Mouse (Mus musculus): ENCODE results near the gene 5730455P16Rik. TPM values are rescaled to one million over a fixed set of nuclear protein-coding genes. Genes with fewer than 3 reads are reported as not detected.
A peak's percentile ranks its signal among the peaks of the same experiment; 100 is the strongest.

Gene 5730455P16Rik
- polyA plus RNA-seq, 1 experiment: 5.0 TPM

DNA sequence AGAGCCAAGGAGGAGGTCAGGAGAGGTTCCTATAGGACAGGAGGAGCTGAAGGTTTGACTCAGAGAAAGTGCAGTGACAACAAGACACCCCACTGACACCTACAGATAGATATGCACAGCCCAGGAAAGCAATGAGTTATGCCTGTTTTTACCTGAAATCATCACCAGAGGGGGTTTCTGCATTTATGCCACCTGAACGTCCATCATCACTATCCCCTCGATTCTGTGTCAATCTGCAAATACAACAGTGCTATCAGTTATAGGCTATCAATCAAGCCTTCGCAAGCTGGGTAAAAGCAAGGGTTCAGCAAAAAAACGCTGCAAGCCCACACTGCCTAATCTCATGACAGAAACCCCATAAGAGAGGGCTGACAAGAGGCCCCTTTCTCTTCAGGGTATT is 1.2 kb downstream of the 5730455P16Rik start:
- no peak for TF ChIP-seq POLR2A (IDR thresholded peaks at IDR 0.05; ENCODE audit: low read depth, low read length)
- no peaks in the 10 kb centered on the region; the same call in 1 of the 2 replicates for H3K36me3 ChIP-seq (ENCODE audit: control insufficient read depth, insufficient read depth, low read length)
- DNase-seq: no peak
- no peak overlapping the region for H3K4me3 ChIP-seq (ENCODE audit: insufficient read depth, low read depth, low read length)
- H3K27ac ChIP-seq (ENCODE audit: insufficient read depth, low read depth, low read length): no peak overlapping the region
- WGBS: 60% methylated on average over 4 of the region's 4 CpGs
- no peaks in the 10 kb centered on the region for H3K27me3 ChIP-seq (replicated peaks; ENCODE audit: control insufficient read depth, insufficient read depth, low read length)
- H3K4me1 ChIP-seq (ENCODE audit: control insufficient read depth, insufficient read depth, low read length): no peaks in the 10 kb centered on the region

DNA sequence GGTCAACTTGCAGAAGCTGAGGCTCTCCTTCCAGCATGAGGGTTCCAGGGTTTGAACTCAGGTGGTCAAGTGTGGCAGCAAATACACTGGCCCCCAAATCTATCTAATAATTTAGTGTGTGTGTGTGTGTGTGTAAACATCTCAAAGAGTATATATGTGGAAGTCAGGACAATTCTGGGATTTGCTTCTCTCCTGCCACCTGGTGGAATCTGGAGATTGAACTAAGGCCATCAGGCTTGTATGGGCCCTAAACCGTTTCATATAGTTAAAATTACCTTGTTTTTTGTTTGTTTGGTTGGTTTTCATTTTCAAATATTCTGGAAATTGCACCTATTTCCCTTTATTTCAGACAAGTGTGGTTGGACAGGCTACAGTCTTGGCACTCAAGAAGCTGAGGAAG is 8.9 kb downstream of the 5730455P16Rik start:
- Histone ChIP-seq H3K36me3 (ENCODE audit: control insufficient read depth, insufficient read depth, low read length) (peaks cover 1% of the 10 kb centered on the region; the same call in 1 of the 2 replicates), H3K27me3 (replicated peaks; ENCODE audit: control insufficient read depth, insufficient read depth, low read length) (no peaks in the 10 kb centered on the region), H3K27ac (ENCODE audit: insufficient read depth, low read depth, low read length) (no peak overlapping the region), H3K4me3 (ENCODE audit: insufficient read depth, low read depth, low read length) (no peak overlapping the region), H3K4me1 (ENCODE audit: control insufficient read depth, insufficient read depth, low read length) (no peaks in the 10 kb centered on the region)
- WGBS: 80% methylated on average over 1 of the region's 1 CpGs
- no peak for DNase-seq
- no peak for TF ChIP-seq CTCF (conservative IDR thresholded peaks at IDR 0.05; ENCODE audit: insufficient read depth, insufficient read length, low read depth, low read length)
- TF ChIP-seq POLR2A (IDR thresholded peaks at IDR 0.05; ENCODE audit: low read depth, low read length): no peak

DNA sequence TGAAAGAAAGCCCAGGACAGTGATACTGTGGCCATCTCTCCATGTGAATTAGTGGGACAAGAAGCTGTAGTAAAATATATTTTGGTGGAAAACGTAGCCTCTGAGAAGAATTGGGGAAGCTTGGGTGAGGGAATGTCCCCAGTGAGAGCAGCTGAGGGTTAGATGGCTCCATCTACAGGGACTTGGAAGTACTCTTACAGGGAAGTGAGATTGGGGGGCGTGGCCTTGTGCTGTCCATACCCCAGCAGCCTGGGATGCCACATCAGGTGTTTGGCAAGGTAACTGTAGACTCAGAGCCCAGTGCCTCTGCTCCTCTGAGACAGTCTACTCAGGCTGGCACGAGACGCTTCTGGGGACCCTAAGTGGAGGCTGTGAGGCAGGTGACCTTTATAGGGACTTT is 23.0 kb downstream of the 5730455P16Rik start:
- TF ChIP-seq CTCF (conservative IDR thresholded peaks at IDR 0.05; ENCODE audit: insufficient read depth, insufficient read length, low read depth, low read length) (no peak; the same call in 1 of the 2 replicates), POLR2A (IDR thresholded peaks at IDR 0.05; ENCODE audit: low read depth, low read length) (no peak)

DNA sequence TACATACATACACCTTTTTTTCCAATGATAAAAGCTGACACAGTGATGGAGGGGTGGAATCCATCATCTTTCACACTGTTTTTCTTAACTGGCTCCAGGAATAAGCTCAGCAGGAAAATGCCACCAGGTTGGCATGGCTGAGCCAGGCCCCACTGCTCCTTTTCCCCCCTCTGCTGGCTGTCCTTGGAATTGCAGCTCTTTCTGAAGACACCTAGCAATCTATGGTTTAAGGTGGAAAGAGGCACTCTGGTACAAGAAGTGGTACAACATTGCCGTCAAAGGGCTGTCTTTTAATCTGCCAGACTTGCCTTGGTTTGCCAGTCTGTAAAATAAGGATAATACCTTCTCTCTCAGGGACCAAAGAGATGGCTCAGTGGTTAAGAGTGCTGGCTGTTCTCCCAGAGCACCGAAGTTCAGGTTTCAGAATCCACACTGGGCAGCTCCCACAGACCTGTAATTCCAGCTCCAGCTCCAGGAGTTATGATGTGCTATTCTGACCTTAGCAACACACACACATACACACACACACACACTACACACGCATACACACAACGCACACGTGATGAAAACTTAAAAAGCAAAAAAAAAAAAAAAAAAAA is 25.9 kb downstream of the 5730455P16Rik start:
- Histone ChIP-seq H3K4me1 (ENCODE audit: control insufficient read depth, insufficient read depth, low read length) (no peaks in the 10 kb centered on the region), H3K36me3 (ENCODE audit: control insufficient read depth, insufficient read depth, low read length) (no peaks in the 10 kb centered on the region), H3K27me3 (replicated peaks; ENCODE audit: control insufficient read depth, insufficient read depth, low read length) (no peaks in the 10 kb centered on the region), H3K4me3 (ENCODE audit: insufficient read depth, low read depth, low read length) (no peak overlapping the region), H3K27ac (ENCODE audit: insufficient read depth, low read depth, low read length) (no peak overlapping the region)
- 53% methylated on average over 5 of the region's 5 CpGs for WGBS
- DNase-seq: peak; percentile 80
- no peak for TF ChIP-seq POLR2A (IDR thresholded peaks at IDR 0.05; ENCODE audit: low read depth, low read length)
- TF ChIP-seq CTCF (conservative IDR thresholded peaks at IDR 0.05; ENCODE audit: insufficient read depth, insufficient read length, low read depth, low read length): peak; percentile 90

More for the DNA sequence above, 23.0 kb downstream of the 5730455P16Rik start:
- DNase-seq: no peak
- H3K36me3 ChIP-seq (ENCODE audit: control insufficient read depth, insufficient read depth, low read length): no peaks in the 10 kb centered on the region
- WGBS: 47% methylated on average over 4 of the region's 4 CpGs
- H3K27ac ChIP-seq (ENCODE audit: insufficient read depth, low read depth, low read length): no peak overlapping the region
- H3K27me3 ChIP-seq (replicated peaks; ENCODE audit: control insufficient read depth, insufficient read depth, low read length): no peaks in the 10 kb centered on the region
- H3K4me1 ChIP-seq (ENCODE audit: control insufficient read depth, insufficient read depth, low read length): no peaks in the 10 kb centered on the region
- no peak overlapping the region for H3K4me3 ChIP-seq (ENCODE audit: insufficient read depth, low read depth, low read length)

DNA sequence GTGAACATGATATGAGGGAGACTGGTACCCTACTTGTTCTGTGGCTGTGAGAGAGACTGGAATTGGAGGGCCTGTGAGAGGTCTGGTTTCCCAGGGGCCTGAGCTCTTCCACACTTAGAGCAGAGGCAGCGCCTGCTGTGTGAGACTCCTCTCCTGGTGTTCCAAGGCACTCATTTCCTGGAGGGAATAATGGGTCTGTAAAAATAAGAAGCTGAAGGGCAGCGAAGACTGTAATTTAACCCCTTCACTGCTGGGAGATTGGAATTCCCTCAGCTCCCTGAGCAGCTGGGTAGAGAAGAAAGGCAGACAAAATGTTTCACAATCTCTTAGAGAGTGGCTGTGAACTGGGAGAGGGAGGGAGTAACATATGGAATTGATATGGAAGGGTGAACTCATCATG is 35.4 kb downstream of the 5730455P16Rik start:
- H3K4me1 ChIP-seq (ENCODE audit: control insufficient read depth, insufficient read depth, low read length): no peaks in the 10 kb centered on the region
- no peaks in the 10 kb centered on the region for H3K36me3 ChIP-seq (ENCODE audit: control insufficient read depth, insufficient read depth, low read length)
- H3K4me3 ChIP-seq (ENCODE audit: insufficient read depth, low read depth, low read length): no peak overlapping the region
- H3K27me3 ChIP-seq (replicated peaks; ENCODE audit: control insufficient read depth, insufficient read depth, low read length): no peaks in the 10 kb centered on the region
- WGBS: 41% methylated on average over 2 of the region's 2 CpGs
- no peak for DNase-seq
- H3K27ac ChIP-seq (ENCODE audit: insufficient read depth, low read depth, low read length): no peak overlapping the region
- TF ChIP-seq POLR2A (IDR thresholded peaks at IDR 0.05; ENCODE audit: low read depth, low read length): no peak
- no peak for TF ChIP-seq CTCF (conservative IDR thresholded peaks at IDR 0.05; ENCODE audit: insufficient read depth, insufficient read length, low read depth, low read length)

DNA sequence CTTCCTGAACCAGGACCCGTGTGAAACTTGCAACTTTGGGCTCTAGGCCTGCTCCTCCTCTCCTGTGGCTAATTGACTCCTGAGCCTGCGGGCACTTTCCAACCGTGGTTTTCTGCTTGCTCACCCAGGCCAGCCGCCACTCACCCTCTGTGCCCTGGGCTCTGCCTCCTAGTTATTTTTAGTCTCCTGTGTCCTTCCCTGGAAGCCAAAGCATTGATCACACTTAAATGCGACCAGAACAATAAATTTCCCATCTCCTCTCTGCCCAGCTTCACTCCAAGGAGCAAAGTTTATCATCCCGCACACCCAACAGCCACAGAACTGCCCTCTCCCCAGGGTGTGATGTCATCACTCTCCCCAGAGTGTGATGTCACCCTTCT is 41.5 kb downstream of the 5730455P16Rik start:
- Histone ChIP-seq H3K4me1 (ENCODE audit: control insufficient read depth, insufficient read depth, low read length) (no peaks in the 10 kb centered on the region), H3K27ac (ENCODE audit: insufficient read depth, low read depth, low read length) (no peak overlapping the region), H3K27me3 (replicated peaks; ENCODE audit: control insufficient read depth, insufficient read depth, low read length) (no peaks in the 10 kb centered on the region), H3K4me3 (ENCODE audit: insufficient read depth, low read depth, low read length) (no peak overlapping the region), H3K36me3 (ENCODE audit: control insufficient read depth, insufficient read depth, low read length) (no peaks in the 10 kb centered on the region)
- no peak for DNase-seq
- TF ChIP-seq CTCF (conservative IDR thresholded peaks at IDR 0.05; ENCODE audit: insufficient read depth, insufficient read length, low read depth, low read length) (no peak), POLR2A (IDR thresholded peaks at IDR 0.05; ENCODE audit: low read depth, low read length) (no peak)
- 25% methylated on average over 6 of the region's 6 CpGs for WGBS

DNA sequence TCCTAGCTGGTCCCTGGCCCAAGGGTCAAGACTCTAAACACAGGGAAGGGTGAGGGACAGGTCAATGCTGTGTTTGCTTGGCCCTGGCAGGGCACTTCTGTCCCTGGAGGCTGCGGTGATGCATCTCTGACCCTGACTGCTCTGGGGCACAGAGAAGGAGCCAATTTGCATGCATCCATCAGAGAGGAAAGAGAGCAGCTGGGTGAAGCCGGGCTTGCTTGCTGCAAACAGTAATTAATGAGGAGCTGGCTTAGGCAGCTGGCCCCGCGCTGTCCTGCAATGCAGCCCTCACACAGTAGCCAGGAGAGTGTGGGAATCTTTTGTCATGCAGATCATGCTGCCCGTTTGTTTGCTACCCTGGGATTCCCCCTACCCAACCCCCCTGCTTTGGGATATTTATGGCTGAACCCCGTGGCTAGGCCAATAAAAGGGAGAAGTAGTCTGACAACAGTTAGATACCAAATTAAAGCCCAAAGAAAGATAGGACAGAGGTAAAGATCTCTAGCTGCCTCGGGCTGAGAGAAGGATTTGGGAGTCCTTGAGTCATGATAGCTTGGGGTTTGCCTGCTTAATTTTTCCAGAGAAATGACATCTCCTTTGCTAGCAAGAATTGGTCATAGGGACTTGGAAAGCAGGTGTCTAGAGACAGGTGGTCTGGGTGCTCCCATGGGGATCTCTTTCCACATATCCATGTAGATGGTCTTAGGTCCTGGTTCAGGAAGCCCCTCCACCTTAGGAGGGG is 42.1 kb downstream of the 5730455P16Rik start:
- Histone ChIP-seq H3K4me3 (ENCODE audit: insufficient read depth, low read depth, low read length) (no peak overlapping the region), H3K4me1 (ENCODE audit: control insufficient read depth, insufficient read depth, low read length) (no peaks in the 10 kb centered on the region), H3K36me3 (ENCODE audit: control insufficient read depth, insufficient read depth, low read length) (no peaks in the 10 kb centered on the region), H3K27me3 (replicated peaks; ENCODE audit: control insufficient read depth, insufficient read depth, low read length) (no peaks in the 10 kb centered on the region), H3K27ac (ENCODE audit: insufficient read depth, low read depth, low read length) (no peak overlapping the region)
- TF ChIP-seq CTCF (conservative IDR thresholded peaks at IDR 0.05; ENCODE audit: insufficient read depth, insufficient read length, low read depth, low read length): no peak
- TF ChIP-seq POLR2A (IDR thresholded peaks at IDR 0.05; ENCODE audit: low read depth, low read length): no peak
- DNase-seq: no peak
- WGBS: 12% methylated on average over 7 of the region's 7 CpGs

Data from kidney, adult 2 months (tissue).